Mouse (Mus musculus) brain, embryonic 14.5 days (tissue): ENCODE data around the gene Hoxd13.

Experiments used
- CTCF ChIP-seq: fragments of 200-500 bp; IDR thresholded peaks from 2 replicates; pipeline ENCODE4 v1.5.1; 2012; ENCODE audit warnings: inconsistent platforms, mild to moderate bottlenecking, moderate library complexity, borderline replicate concordance; ENCODE audit not compliant: insufficient read depth, insufficient read length; ENCODE audit errors: extremely low read depth
- POLR2A ChIP-seq: fragments of 200-500 bp; IDR thresholded peaks from 2 replicates; pipeline ENCODE4 v1.6.1; 2012; ENCODE audit warnings: mild to moderate bottlenecking, inconsistent platforms, borderline replicate concordance; ENCODE audit not compliant: poor library complexity, insufficient read depth, insufficient read length, severe bottlenecking; ENCODE audit errors: extremely low read depth

DNA sequence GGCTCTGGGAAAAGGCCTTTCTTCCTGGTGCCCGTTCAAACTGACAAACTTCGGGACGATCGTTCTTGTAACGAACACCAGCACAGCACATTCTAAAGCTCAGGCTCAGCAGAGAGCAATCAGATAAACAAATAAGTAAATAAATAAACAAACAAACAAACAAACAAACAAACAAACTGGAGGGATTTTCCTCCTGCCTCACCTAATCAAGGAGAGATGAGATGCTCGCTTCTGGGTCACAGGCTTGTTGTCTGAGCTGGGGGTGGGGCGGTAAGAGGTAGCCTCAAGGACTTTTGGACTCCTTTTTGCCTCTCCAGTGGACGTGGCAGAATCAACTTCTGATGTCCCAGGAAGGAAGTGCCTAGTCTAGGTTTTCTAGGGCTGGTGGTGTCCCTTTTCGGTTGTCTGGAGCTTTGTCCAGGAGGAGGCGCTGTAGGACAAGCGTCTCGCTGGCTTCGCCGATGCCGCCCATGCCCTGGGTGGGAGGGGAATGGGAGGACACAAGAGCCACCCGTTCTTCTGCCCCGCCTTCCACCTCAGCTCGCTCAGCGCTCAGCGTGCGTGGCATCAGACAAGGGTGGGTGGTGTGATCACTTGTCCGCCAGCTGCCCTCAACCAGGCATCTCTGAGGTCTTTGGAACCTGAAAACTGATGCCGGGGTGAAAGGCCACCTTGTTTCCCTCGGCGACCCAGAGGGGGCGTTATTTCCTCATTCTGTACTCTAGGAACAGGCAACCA is 47.6 kb downstream of the Hoxd13 start:
- peak; percentile 87 for TF ChIP-seq CTCF
- no peak for TF ChIP-seq POLR2A
